Mouse (Mus musculus): ENCODE measurements at regions not wholly inside any gene's neighbourhood (a gene's known extent, or its start where the extent isn't known, plus 50 kb on each side); places are given as distances from the start of the nearest gene placed in this dataset.

DNA sequence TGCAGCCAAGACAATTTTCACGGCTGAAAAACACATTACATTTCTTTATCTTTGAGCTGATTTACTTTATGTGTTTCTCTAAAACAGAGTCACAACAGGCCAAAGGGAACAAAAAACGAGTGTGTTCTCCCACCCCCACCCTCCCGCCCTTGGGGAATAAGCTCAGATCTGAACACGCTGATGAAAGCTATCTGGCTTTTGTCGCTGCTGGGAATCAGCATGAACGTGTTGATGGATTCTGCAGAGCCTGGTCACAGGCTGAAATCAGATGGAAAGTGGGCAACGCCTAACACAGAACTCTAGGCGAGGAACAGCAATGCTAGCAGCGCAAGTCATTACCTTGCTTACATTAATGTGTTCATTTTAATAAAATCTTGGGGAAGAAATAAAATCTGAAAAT lies 211.7 kb upstream of the Fn1 start:
- Histone ChIP-seq H3K4me3 (no peak overlapping the region), H3K27ac (no peak overlapping the region), H3K27me3 (no peaks in the 10 kb centered on the region), H3K9me3 (replicated peaks) (no peaks in the 10 kb centered on the region), H3K36me3 (no peaks in the 10 kb centered on the region), H3K4me2 (no peak overlapping the region), H3K9ac (no peak overlapping the region), H3K4me1 (replicated peaks) (peaks cover 12% of the 10 kb centered on the region; the same call in 1 of the 2 replicates)
- 37% methylated on average over 9 of the region's 9 CpGs for WGBS
- ATAC-seq (replicated peaks; ENCODE audit: insufficient number of reproducible peaks, insufficient read depth, low FRiP score, low read depth) = no peak

DNA sequence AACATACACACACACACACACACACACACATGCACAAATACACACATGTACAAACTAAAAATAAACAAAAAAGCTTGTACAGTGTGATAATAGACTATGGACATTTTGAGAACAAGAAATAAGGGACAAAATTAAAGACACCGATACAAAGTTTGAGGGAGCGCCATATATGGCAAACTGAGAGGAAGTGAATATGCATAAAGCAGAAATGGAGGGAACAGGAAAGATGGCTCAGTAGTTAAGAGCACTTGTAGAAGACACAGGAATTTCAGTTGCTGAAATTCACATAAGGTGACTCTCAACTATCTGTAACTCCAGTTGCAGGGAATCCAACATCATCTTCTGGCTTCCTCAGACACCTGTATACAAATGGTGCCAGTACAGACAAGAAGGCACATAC lies 200.2 kb upstream of the Fn1 start:
- 92% methylated on average over 2 of the region's 2 CpGs for WGBS
- ATAC-seq (replicated peaks; ENCODE audit: insufficient number of reproducible peaks, insufficient read depth, low FRiP score, low read depth) = no peak
- Histone ChIP-seq H3K4me3 (no peak overlapping the region), H3K9ac (no peak overlapping the region), H3K27ac (no peak overlapping the region), H3K4me1 (replicated peaks) (no peaks in the 10 kb centered on the region), H3K4me2 (no peak overlapping the region), H3K27me3 (no peaks in the 10 kb centered on the region), H3K36me3 (no peaks in the 10 kb centered on the region), H3K9me3 (replicated peaks) (no peaks in the 10 kb centered on the region)

DNA sequence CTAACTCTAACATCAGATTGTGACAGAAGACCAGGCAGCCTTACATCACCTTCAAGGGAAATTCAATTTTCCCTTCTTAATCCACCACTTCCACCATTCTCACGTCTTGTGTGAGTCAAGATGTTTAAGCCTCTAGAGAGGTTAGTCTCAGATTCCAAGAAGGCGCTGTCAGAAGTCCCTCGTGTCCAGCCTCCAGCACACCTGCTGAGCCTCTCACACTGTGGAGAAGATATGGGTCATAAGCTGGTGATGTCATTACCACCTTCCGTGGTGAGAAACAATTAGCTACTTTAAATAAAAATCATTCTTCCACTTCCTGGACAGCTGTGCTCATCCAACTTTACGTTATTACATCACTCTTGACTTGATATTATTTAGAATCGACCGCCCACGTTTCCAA lies 198.3 kb upstream of the Fn1 start:
- no peak overlapping the region for H3K4me2 ChIP-seq
- H3K9ac ChIP-seq = no peak overlapping the region
- no peak overlapping the region for H3K27ac ChIP-seq
- no peaks in the 10 kb centered on the region for H3K9me3 ChIP-seq (replicated peaks)
- no peaks in the 10 kb centered on the region for H3K4me1 ChIP-seq (replicated peaks)
- no peak for ATAC-seq (replicated peaks; ENCODE audit: insufficient number of reproducible peaks, insufficient read depth, low FRiP score, low read depth)
- H3K27me3 ChIP-seq = no peaks in the 10 kb centered on the region
- 85% methylated on average over 8 of the region's 8 CpGs for WGBS
- no peak overlapping the region for H3K4me3 ChIP-seq
- no peaks in the 10 kb centered on the region for H3K36me3 ChIP-seq

DNA sequence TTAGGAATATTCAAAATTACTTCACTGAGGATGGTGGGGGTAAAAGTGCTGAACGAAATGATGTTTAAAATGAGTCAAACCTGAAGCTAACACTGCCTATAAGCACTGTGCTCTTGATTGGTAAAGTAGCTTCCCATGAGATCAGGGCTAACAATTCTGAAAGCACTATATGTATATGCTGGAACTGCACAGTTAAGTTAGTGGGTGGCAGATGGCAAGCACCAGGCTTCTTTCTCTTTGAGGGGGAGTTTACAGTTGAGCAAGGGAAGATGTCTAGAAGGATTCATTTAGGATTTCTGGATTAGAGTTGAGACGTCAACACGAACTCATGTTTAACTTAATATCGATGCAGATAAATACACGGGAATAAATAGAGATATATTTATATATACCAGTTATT lies 195.7 kb upstream of the Fn1 start:
- Histone ChIP-seq H3K4me2 (no peak overlapping the region), H3K4me1 (replicated peaks) (peaks cover 14% of the 10 kb centered on the region), H3K27me3 (no peaks in the 10 kb centered on the region), H3K9ac (no peak overlapping the region), H3K36me3 (no peaks in the 10 kb centered on the region), H3K9me3 (replicated peaks) (no peaks in the 10 kb centered on the region), H3K27ac (no peak overlapping the region), H3K4me3 (no peak overlapping the region)
- ATAC-seq (replicated peaks; ENCODE audit: insufficient number of reproducible peaks, insufficient read depth, low FRiP score, low read depth) = no peak
- 88% methylated on average over 5 of the region's 5 CpGs for WGBS

DNA sequence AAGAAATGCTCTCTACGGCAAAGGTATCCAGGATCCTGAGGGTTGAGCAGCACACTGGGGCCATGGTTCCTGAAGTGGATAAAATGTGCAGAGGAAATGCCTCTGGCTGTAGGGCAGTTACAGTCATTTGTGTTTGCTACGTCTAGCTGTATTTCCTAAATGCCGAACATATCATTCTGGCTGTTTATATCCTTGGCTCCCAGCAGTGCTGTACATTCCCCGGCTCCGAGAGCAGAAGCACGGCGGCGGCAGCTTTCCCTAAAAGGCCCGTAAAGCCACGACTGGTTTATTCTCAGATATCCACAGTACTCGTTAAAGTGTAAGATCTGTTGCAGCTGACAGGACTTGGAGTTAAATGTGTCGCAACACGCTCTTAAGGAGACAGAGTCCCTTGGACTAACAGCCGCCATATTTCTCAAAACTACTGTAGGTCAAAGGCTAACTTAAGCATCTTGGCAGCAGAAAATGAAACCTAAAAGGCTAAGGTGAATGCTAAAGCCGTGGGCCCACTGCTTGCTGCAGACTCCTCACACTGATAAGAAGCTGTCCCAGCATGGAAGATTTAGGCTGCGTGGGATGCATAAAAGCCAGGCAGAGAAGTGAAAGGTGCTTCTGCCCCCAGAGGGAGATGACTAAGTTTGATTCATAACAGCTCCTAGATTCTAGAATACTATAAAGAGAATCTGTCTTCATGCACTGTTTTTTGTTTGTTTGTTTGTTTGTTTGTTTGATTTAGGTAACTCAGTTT lies 192.1 kb upstream of the Fn1 start:
- Histone ChIP-seq H3K36me3 (no peaks in the 10 kb centered on the region), H3K4me2 (peak overlapping the region; percentile 54), H3K27me3 (no peaks in the 10 kb centered on the region), H3K9me3 (replicated peaks) (no peaks in the 10 kb centered on the region), H3K4me1 (replicated peaks) (peaks cover 14% of the 10 kb centered on the region), H3K27ac (peak overlapping the region; percentile 82), H3K9ac (no peak overlapping the region), H3K4me3 (peak overlapping the region; percentile 25; the same call in 1 of the 2 replicates)
- peak; percentile 74 for ATAC-seq (replicated peaks; ENCODE audit: insufficient number of reproducible peaks, insufficient read depth, low FRiP score, low read depth)
- 22% methylated on average over 16 of the region's 16 CpGs for WGBS

DNA sequence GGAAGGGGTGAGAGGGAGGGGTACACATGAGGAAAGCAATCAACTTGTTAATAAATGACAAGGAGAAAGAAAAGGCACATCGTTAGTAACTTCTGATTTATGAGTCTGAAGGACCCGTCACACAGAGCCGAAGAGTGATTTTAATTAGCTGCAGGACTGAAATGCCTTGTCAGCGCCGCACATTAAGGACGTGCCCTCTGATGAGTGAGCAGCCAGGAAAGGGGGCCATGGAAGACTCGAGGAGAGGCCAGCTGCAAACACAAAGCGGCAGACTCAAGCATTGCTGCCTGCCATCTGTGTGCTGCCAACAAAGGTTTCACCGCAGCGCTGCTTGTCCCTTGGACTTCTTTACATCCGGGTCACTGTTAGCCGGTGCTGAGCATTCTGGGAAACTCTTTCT lies 184.8 kb upstream of the Fn1 start:
- 52% methylated on average over 12 of the region's 12 CpGs for WGBS
- Histone ChIP-seq H3K9me3 (replicated peaks) (no peaks in the 10 kb centered on the region), H3K36me3 (no peaks in the 10 kb centered on the region), H3K4me2 (no peak overlapping the region), H3K9ac (no peak overlapping the region), H3K27ac (no peak overlapping the region), H3K4me3 (no peak overlapping the region), H3K4me1 (replicated peaks) (peaks cover 4% of the 10 kb centered on the region; the same call in 1 of the 2 replicates), H3K27me3 (no peaks in the 10 kb centered on the region)
- ATAC-seq (replicated peaks; ENCODE audit: insufficient number of reproducible peaks, insufficient read depth, low FRiP score, low read depth) = no peak

DNA sequence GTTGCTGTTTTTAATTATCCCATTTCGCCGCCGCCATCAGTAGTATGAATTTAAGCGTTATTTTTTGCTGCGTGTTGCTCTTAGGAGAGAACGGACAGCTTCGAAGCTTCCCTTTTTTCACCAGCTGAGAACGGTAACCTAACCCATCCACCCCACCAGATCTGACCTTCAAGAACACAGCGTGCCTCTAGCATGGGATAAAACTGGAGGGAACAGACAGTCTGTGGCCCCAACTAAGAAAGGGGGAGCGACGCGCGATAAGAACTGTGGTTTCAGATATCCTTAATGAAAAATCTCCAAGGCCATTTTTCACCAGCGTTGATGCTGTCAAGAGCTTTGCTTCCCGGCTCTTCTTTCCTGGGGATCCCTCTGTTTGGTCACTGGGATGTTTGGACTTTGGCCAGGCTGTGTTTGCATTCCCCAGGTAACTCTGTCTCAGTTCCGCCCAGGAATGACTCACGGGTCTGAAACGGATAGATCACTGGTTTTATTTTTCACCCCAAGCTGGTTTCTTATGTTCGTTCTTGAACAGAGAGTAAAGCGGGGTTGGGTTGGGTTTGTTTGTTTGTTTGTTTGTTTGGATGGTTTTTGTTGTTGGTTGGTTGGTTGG lies 184.1 kb upstream of the Fn1 start:
- Histone ChIP-seq H3K27me3 (no peaks in the 10 kb centered on the region), H3K9me3 (replicated peaks) (no peaks in the 10 kb centered on the region), H3K27ac (no peak overlapping the region), H3K9ac (no peak overlapping the region), H3K4me2 (no peak overlapping the region), H3K4me3 (no peak overlapping the region), H3K4me1 (replicated peaks) (peaks cover 4% of the 10 kb centered on the region; the same call in 1 of the 2 replicates), H3K36me3 (no peaks in the 10 kb centered on the region)
- ATAC-seq (replicated peaks; ENCODE audit: insufficient number of reproducible peaks, insufficient read depth, low FRiP score, low read depth) = no peak
- WGBS = 67% methylated on average over 20 of the region's 20 CpGs

DNA sequence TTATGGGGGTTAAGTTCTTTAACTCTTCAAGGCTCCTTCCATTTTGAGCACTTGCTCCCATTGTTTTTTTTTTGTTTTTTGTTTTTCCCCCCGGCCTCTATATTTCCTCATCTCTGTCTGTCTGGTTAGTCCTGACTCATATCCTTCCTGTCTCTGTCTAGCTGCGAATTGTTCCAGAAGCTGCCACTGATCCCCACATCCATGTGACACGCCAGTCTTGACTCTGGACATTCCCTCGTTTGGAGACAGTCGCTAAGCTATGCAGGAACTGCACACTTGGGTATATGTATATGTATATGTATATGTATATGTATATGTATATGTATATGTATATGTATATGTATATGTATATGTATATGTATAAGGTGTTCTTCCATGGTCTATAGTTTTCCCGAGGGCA lies 177.4 kb upstream of the Fn1 start:
- Histone ChIP-seq H3K4me1 (replicated peaks) (no peaks in the 10 kb centered on the region; the same call in 1 of the 2 replicates), H3K4me3 (no peak overlapping the region), H3K9ac (no peak overlapping the region), H3K36me3 (no peaks in the 10 kb centered on the region), H3K4me2 (no peak overlapping the region), H3K27me3 (no peaks in the 10 kb centered on the region), H3K9me3 (replicated peaks) (no peaks in the 10 kb centered on the region), H3K27ac (no peak overlapping the region)
- WGBS = 73% methylated on average over 6 of the region's 6 CpGs
- 0 out of 2 replicates have a peak, but pooled peaks have one; percentile 47 for ATAC-seq (replicated peaks; ENCODE audit: insufficient number of reproducible peaks, insufficient read depth, low FRiP score, low read depth)

DNA sequence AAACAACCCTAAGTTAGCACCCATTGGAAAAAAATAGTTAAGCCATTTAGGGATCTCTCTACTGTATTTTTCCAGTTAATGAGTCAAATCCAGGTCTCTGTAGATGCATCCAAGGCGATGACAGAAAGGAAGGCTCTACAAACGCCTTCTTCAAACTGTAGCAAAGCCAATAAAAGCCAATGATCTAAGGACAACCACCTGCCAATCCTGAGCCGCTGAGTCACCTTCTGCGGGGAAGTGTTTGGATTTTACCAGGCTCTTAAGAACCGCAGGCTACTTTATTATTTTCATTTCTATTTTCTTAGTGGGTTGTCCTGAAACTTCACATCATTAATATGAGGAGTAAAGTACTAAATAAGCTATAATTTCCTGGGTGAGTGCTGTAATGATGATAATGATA lies 171.4 kb upstream of the Fn1 start:
- WGBS = 67% methylated on average over 5 of the region's 5 CpGs
- no peak overlapping the region for H3K9ac ChIP-seq
- ATAC-seq (replicated peaks; ENCODE audit: insufficient number of reproducible peaks, insufficient read depth, low FRiP score, low read depth) = no peak
- H3K9me3 ChIP-seq (replicated peaks) = no peaks in the 10 kb centered on the region
- H3K36me3 ChIP-seq = no peaks in the 10 kb centered on the region
- no peak overlapping the region for H3K4me3 ChIP-seq
- peaks cover 12% of the 10 kb centered on the region for H3K4me1 ChIP-seq (replicated peaks)
- peak overlapping the region; percentile 37; the same call in 1 of the 2 replicates for H3K27ac ChIP-seq
- no peaks in the 10 kb centered on the region for H3K27me3 ChIP-seq
- H3K4me2 ChIP-seq = no peak overlapping the region

DNA sequence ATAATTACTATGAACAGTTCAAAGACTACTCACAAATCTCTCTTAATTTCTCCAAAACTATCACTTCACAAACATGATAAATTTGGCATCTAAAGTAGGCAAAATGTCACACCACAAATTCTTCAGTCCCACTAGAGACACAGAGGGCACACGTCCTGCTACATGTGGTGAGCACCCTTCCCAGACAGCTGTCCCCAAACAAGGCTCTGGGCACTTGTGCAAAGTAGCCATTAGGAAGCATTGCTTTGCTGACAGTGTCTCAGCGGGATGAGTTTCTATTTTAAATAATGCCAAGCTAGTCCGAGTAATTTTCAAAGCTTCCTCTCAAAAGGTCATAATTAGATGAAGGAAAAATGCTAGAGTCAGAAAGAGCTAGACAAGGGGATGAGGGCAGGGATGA lies 169.1 kb upstream of the Fn1 start:
- H3K27ac ChIP-seq = no peak overlapping the region
- WGBS = 47% methylated on average over 3 of the region's 3 CpGs
- H3K36me3 ChIP-seq = no peaks in the 10 kb centered on the region

DNA sequence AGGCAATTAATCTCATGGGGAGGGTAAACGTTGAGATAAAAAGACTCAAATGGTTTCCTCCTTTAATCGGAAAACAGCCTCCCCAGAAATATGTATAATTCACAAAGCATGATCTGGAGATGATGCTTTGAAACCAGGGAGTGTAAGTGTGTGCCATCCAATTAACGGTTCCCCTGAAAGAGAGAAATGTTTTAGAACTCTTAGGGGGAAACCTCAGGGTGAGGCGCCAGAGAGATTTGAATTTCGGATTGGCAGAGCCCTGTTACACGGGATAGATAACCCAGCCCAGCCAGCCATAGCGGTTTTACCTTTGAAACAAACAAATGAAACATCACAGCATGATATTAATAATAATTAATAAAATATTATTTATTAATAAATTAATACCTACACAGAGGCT lies 168.1 kb upstream of the Fn1 start:
- Histone ChIP-seq H3K27me3 (no peaks in the 10 kb centered on the region), H3K27ac (no peak overlapping the region), H3K4me2 (no peak overlapping the region), H3K9ac (no peak overlapping the region), H3K4me1 (replicated peaks) (peaks cover 12% of the 10 kb centered on the region), H3K4me3 (no peak overlapping the region), H3K36me3 (no peaks in the 10 kb centered on the region), H3K9me3 (replicated peaks) (no peaks in the 10 kb centered on the region)
- no peak for ATAC-seq (replicated peaks; ENCODE audit: insufficient number of reproducible peaks, insufficient read depth, low FRiP score, low read depth)
- WGBS = 76% methylated on average over 7 of the region's 7 CpGs

More for the DNA sequence above, 169.1 kb upstream of the Fn1 start:
- Histone ChIP-seq H3K27me3 (no peaks in the 10 kb centered on the region), H3K9ac (no peak overlapping the region), H3K4me2 (no peak overlapping the region), H3K4me3 (no peak overlapping the region), H3K4me1 (replicated peaks) (peaks cover 12% of the 10 kb centered on the region), H3K9me3 (replicated peaks) (no peaks in the 10 kb centered on the region)
- ATAC-seq (replicated peaks; ENCODE audit: insufficient number of reproducible peaks, insufficient read depth, low FRiP score, low read depth) = no peak

DNA sequence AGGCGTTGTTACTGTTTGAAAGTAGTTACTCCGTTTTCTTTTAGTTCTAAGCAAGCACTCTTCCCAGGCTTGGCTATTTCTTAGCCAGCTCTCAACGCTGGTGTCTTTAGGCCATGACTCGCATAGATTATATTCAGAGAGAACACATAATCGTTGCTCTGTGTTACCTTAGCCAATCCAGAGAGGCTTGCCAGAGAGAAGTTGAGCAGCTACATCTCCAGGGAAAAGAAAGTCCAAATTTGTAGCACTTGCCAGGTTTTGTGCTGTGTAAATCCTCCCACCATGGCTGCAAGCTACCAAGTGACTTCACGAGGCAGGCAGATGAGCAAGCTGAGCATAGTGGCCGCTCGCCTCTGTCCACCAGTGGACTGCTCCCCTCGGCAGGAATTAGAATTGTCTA lies 163.3 kb upstream of the Fn1 start:
- WGBS = 77% methylated on average over 9 of the region's 9 CpGs
- Histone ChIP-seq H3K27me3 (no peaks in the 10 kb centered on the region), H3K4me1 (replicated peaks) (no peaks in the 10 kb centered on the region), H3K9ac (no peak overlapping the region), H3K4me3 (no peak overlapping the region), H3K27ac (no peak overlapping the region), H3K4me2 (no peak overlapping the region), H3K9me3 (replicated peaks) (no peaks in the 10 kb centered on the region), H3K36me3 (no peaks in the 10 kb centered on the region)
- ATAC-seq (replicated peaks; ENCODE audit: insufficient number of reproducible peaks, insufficient read depth, low FRiP score, low read depth) = no peak
